Mouse (Mus musculus): ENCODE measurements around the gene Cdk17.

Cdk17 gene

GRCm38 (mm10) chr10:93281092-93281491 is 120.4 kb downstream of the Cdk17 start:
- no peak for DNase-seq (ENCODE audit: low read depth in 2 of 2, low spot score in 2 of 2)

- DNase-seq (ENCODE audit: low read depth in 2 of 2, low spot score in 2 of 2): no peak
Measured at GRCm38 (mm10) chr10:93282526-93282964, 121.9 kb downstream of the Cdk17 start.

GRCm38 (mm10) chr10:93283258-93283657 is 122.6 kb downstream of the Cdk17 start:
- peak; percentile 31 to 39 for DNase-seq (ENCODE audit: low read depth in 2 of 2, low spot score in 2 of 2)

- no peak for DNase-seq (ENCODE audit: low read depth in 2 of 2, low spot score in 2 of 2)
Measured at GRCm38 (mm10) chr10:93285489-93285888, 124.8 kb downstream of the Cdk17 start.

- DNase-seq (ENCODE audit: low read depth in 2 of 2, low spot score in 2 of 2): no peak
Measured at GRCm38 (mm10) chr10:93287551-93288145, 127.0 kb downstream of the Cdk17 start.

- DNase-seq (ENCODE audit: low read depth in 2 of 2, low spot score in 2 of 2): no peak
Measured at GRCm38 (mm10) chr10:93288336-93288735, 127.7 kb downstream of the Cdk17 start.

GRCm38 (mm10) chr10:93289404-93289803 is 128.7 kb downstream of the Cdk17 start:
- DNase-seq (ENCODE audit: low read depth in 2 of 2, low spot score in 2 of 2): no peak

GRCm38 (mm10) chr10:93291352-93291751 is 130.7 kb downstream of the Cdk17 start:
- no peak for DNase-seq (ENCODE audit: low read depth in 2 of 2, low spot score in 2 of 2)

GRCm38 (mm10) chr10:93291843-93292242 is 131.2 kb downstream of the Cdk17 start:
- DNase-seq (ENCODE audit: low read depth in 2 of 2, low spot score in 2 of 2): peak; percentile 68 to 73

- no peak for DNase-seq (ENCODE audit: low read depth in 2 of 2, low spot score in 2 of 2)
Measured at GRCm38 (mm10) chr10:93293621-93294020, 132.9 kb downstream of the Cdk17 start.

GRCm38 (mm10) chr10:93294547-93295219 is 134.0 kb downstream of the Cdk17 start:
- no peak for DNase-seq (ENCODE audit: low read depth in 2 of 2, low spot score in 2 of 2)

- no peak for DNase-seq (ENCODE audit: low read depth in 2 of 2, low spot score in 2 of 2)
Measured at GRCm38 (mm10) chr10:93297774-93298173, 137.1 kb downstream of the Cdk17 start.

GRCm38 (mm10) chr10:93298208-93298607 is 137.5 kb downstream of the Cdk17 start:
- no peak for DNase-seq (ENCODE audit: low read depth in 2 of 2, low spot score in 2 of 2)

- no peak for DNase-seq (ENCODE audit: low read depth in 2 of 2, low spot score in 2 of 2)
Measured at GRCm38 (mm10) chr10:93301831-93302230, 141.2 kb downstream of the Cdk17 start.

GRCm38 (mm10) chr10:93303231-93303630 is 142.6 kb downstream of the Cdk17 start:
- DNase-seq (ENCODE audit: low read depth in 2 of 2, low spot score in 2 of 2): no peak

GRCm38 (mm10) chr10:93305946-93306345 is 145.3 kb downstream of the Cdk17 start:
- DNase-seq (ENCODE audit: low read depth in 2 of 2, low spot score in 2 of 2): no peak

- no peak for DNase-seq (ENCODE audit: low read depth in 2 of 2, low spot score in 2 of 2)
Measured at GRCm38 (mm10) chr10:93306367-93306766, 145.7 kb downstream of the Cdk17 start.

GRCm38 (mm10) chr10:93309131-93309933 is 148.7 kb downstream of the Cdk17 start:
- peak; percentile 46 to 53 for DNase-seq (ENCODE audit: low read depth in 2 of 2, low spot score in 2 of 2)

- DNase-seq (ENCODE audit: low read depth in 2 of 2, low spot score in 2 of 2): peak; percentile 11 to 49
Measured at GRCm38 (mm10) chr10:93309934-93310621, 149.4 kb downstream of the Cdk17 start.

GRCm38 (mm10) chr10:93310721-93311411 is 150.2 kb downstream of the Cdk17 start, which contains the start of gene Elk3:
Gene Elk3, minus strand, starts transcription at chr10:93311135.
- DNase-seq (ENCODE audit: low read depth in 2 of 2, low spot score in 2 of 2): peak; percentile 32 to 49

- DNase-seq (ENCODE audit: low read depth in 2 of 2, low spot score in 2 of 2): no peak
Measured at GRCm38 (mm10) chr10:93311576-93311975, 150.9 kb downstream of the Cdk17 start.
